ENCODE assay signal across 8 mouse cellular contexts in genomic region chr4:155759862-155760612, GRCm38 (mm10). TPM values are rescaled to one million over a fixed set of nuclear protein-coding genes. Genes with fewer than 3 reads are reported as not detected.
DNase-seq lines count a peak whose midpoint lies in the region; ATAC-seq and TF ChIP-seq lines count a peak whose summit lies in the region.

No protein-coding gene starts in this region.

- no peaks in the 10 kb centered on the region for H3K27me3 ChIP-seq in heart, embryonic 13.5 days (replicated peaks)
- no peaks in the 10 kb centered on the region for H3K27me3 ChIP-seq in forebrain, postnatal 0 days (ENCODE audit: insufficient read depth, low read length)
- no peaks in the 10 kb centered on the region for H3K27me3 ChIP-seq in limb, embryonic 10.5 days (ENCODE audit: low read depth, poor library complexity, severe bottlenecking)
- H3K27me3 ChIP-seq in midbrain, embryonic 15.5 days (replicated peaks) = no peaks in the 10 kb centered on the region

- H3K4me1 ChIP-seq in heart, embryonic 13.5 days = peaks cover 47% of the 10 kb centered on the region
- H3K4me1 ChIP-seq in forebrain, postnatal 0 days (ENCODE audit: insufficient read depth) = peaks cover 14% of the 10 kb centered on the region
- peaks cover 32% of the 10 kb centered on the region for H3K4me1 ChIP-seq in limb, embryonic 10.5 days
- H3K4me1 ChIP-seq in midbrain, embryonic 15.5 days = peaks cover 30% of the 10 kb centered on the region

- peak overlapping the region; percentile 92 for H3K9ac ChIP-seq in heart, embryonic 13.5 days
- peak overlapping the region; percentile 76 for H3K9ac ChIP-seq in forebrain, postnatal 0 days
- H3K9ac ChIP-seq in midbrain, embryonic 15.5 days = peak overlapping the region; percentile 84

- no peak for DNase-seq in heart, postnatal 14 days
- peak; percentile 82 for DNase-seq in MN1 (ENCODE audit: low spot score)
- no peak for DNase-seq in forebrain, postnatal 0 days
- no peak for DNase-seq in limb, embryonic 10.5 days (ENCODE audit: low spot score)
- no peak for DNase-seq in left cerebral cortex, postnatal 36 days (ENCODE audit: low spot score in 2 of 2)
- no peak for DNase-seq in urinary bladder, postnatal 36 days (ENCODE audit: low spot score in 2 of 2)

- H3K27ac ChIP-seq in heart, embryonic 13.5 days (replicated peaks) = peak overlapping the region; percentile 80
- H3K27ac ChIP-seq in forebrain, postnatal 0 days (ENCODE audit: low read depth, low read length) = no peak overlapping the region
- H3K27ac ChIP-seq in limb, embryonic 10.5 days = peak overlapping the region; percentile 83
- H3K27ac ChIP-seq in midbrain, embryonic 15.5 days = no peak overlapping the region

- peak overlapping the region; percentile 92 for H3K4me3 ChIP-seq in heart, embryonic 13.5 days
- H3K4me3 ChIP-seq in forebrain, postnatal 0 days (ENCODE audit: low read depth, low read length) = peak overlapping the region; percentile 76
- H3K4me3 ChIP-seq in limb, embryonic 10.5 days = peak overlapping the region; percentile 85
- peak overlapping the region; percentile 96 for H3K4me3 ChIP-seq in midbrain, embryonic 15.5 days

- peak overlapping the region; percentile 99 for H3K4me2 ChIP-seq in heart, embryonic 13.5 days
- H3K4me2 ChIP-seq in forebrain, postnatal 0 days (ENCODE audit: low read depth) = peak overlapping the region; percentile 97
- peak overlapping the region; percentile 99 for H3K4me2 ChIP-seq in midbrain, embryonic 15.5 days

- no peak for ATAC-seq in heart, embryonic 13.5 days (ENCODE audit: extremely low read depth, insufficient number of reproducible peaks, low FRiP score, low TSS enrichment)
- ATAC-seq in forebrain, postnatal 0 days = 0 out of 2 replicates have a peak, but pooled peaks have one; percentile 24
- no peak; the same call in none of the 2 replicates for ATAC-seq in midbrain, embryonic 15.5 days (replicated peaks)

- peak; percentile 39; the same call in 1 of the 2 replicates for TF ChIP-seq CTCF in forebrain, postnatal 0 days (IDR thresholded peaks at IDR 0.05; ENCODE audit: low read depth)

- no peaks in the 10 kb centered on the region for H3K9me3 ChIP-seq in heart, embryonic 13.5 days
- H3K9me3 ChIP-seq in forebrain, postnatal 0 days (ENCODE audit: low read length) = no peaks in the 10 kb centered on the region
- no peaks in the 10 kb centered on the region for H3K9me3 ChIP-seq in limb, embryonic 10.5 days (replicated peaks)
- no peaks in the 10 kb centered on the region for H3K9me3 ChIP-seq in midbrain, embryonic 15.5 days

- H3K36me3 ChIP-seq in heart, embryonic 13.5 days = peaks cover 26% of the 10 kb centered on the region
- peaks cover 13% of the 10 kb centered on the region for H3K36me3 ChIP-seq in forebrain, postnatal 0 days (ENCODE audit: insufficient read depth)
- peaks cover 36% of the 10 kb centered on the region for H3K36me3 ChIP-seq in limb, embryonic 10.5 days
- peaks cover 13% of the 10 kb centered on the region; the same call in 1 of the 2 replicates for H3K36me3 ChIP-seq in midbrain, embryonic 15.5 days (replicated peaks)

- WGBS in heart, embryonic 13.5 days = 3% methylated on average over 10 of the region's 10 CpGs
- WGBS in forebrain, postnatal 0 days = 2% methylated on average over 10 of the region's 10 CpGs
- 7% methylated on average over 10 of the region's 10 CpGs for WGBS in limb, embryonic 10.5 days
- 4% methylated on average over 10 of the region's 10 CpGs for WGBS in midbrain, embryonic 15.5 days

- intact Hi-C loops in heart, postnatal 14 days (cut with DNase I) = no loop called here
- intact Hi-C loops in left cerebral cortex, postnatal 36 days (cut with DNase I) = loop anchor here (5.0 kb wide), 1 partner anchor 93 kb away; the partner anchor contains the start of gene Mib2

RNA-seq across cellular contexts. Expression of gene Atad3a, which starts 0.9 kb away (rescaled TPM):
- polyA plus RNA-seq in heart, embryonic 13.5 days (2015; fragmentation: Nextera tagmentation; extraction: Ambion mirVana) = 87.7 and 93.2 TPM in 2 replicates
- total RNA-seq in heart, postnatal 14 days (2021) = 10 to 100 TPM; 54.3 to 59.2 TPM
- 72.3 and 79.2 TPM in 2 replicates for total RNA-seq in forebrain, postnatal 0 days (2014; rRNA removed)
- 61.3 and 68.6 TPM in 2 replicates for polyA plus RNA-seq in forebrain, postnatal 0 days (2015; fragmentation: Nextera tagmentation; extraction: Ambion mirVana)
- polyA plus RNA-seq in limb, embryonic 10.5 days (2016; fragmentation: Nextera tagmentation; extraction: Ambion mirVana) = 138 and 161 TPM in 2 replicates
- polyA plus RNA-seq in midbrain, embryonic 15.5 days (2015; fragmentation: Nextera tagmentation; extraction: Ambion mirVana) = 93.4 and 99.2 TPM in 2 replicates
- 10 to 100 TPM; 37.5 to 48.3 TPM for total RNA-seq in left cerebral cortex, postnatal 36 days (2021)

RNA-seq across cellular contexts. Expression of gene Vwa1, which starts 14.5 kb away (rescaled TPM):
- polyA plus RNA-seq in heart, embryonic 13.5 days (2015; fragmentation: Nextera tagmentation; extraction: Ambion mirVana) = 3.5 and 3.7 TPM in 2 replicates
- total RNA-seq in heart, postnatal 14 days (2021) = 10 to 100 TPM in 1 of 2 experiments, 1 to 10 TPM in 1; 9.2 to 12.6 TPM
- total RNA-seq in forebrain, postnatal 0 days (2014; rRNA removed) = 27.9 and 29.6 TPM in 2 replicates
- polyA plus RNA-seq in forebrain, postnatal 0 days (2015; fragmentation: Nextera tagmentation; extraction: Ambion mirVana) = 22.9 and 24.8 TPM in 2 replicates
- polyA plus RNA-seq in limb, embryonic 10.5 days (2016; fragmentation: Nextera tagmentation; extraction: Ambion mirVana) = 4.7 and 6.6 TPM in 2 replicates
- polyA plus RNA-seq in midbrain, embryonic 15.5 days (2015; fragmentation: Nextera tagmentation; extraction: Ambion mirVana) = 31.5 and 33.5 TPM in 2 replicates
- 10 to 100 TPM; 13.1 to 13.4 TPM for total RNA-seq in left cerebral cortex, postnatal 36 days (2021)

RNA-seq across cellular contexts. Expression of gene Tmem240, which starts 25.4 kb away (rescaled TPM):
- polyA plus RNA-seq in heart, embryonic 13.5 days (2015; fragmentation: Nextera tagmentation; extraction: Ambion mirVana) = 0.46 and 0.51 TPM in 2 replicates
- total RNA-seq in heart, postnatal 14 days (2021) = under 1 TPM; 0.38 to 0.44 TPM
- 43.4 and 55.2 TPM in 2 replicates for total RNA-seq in forebrain, postnatal 0 days (2014; rRNA removed)
- polyA plus RNA-seq in forebrain, postnatal 0 days (2015; fragmentation: Nextera tagmentation; extraction: Ambion mirVana) = 19.1 and 23.8 TPM in 2 replicates
- 0.58 and 0.79 TPM in 2 replicates for polyA plus RNA-seq in limb, embryonic 10.5 days (2016; fragmentation: Nextera tagmentation; extraction: Ambion mirVana)
- 24.8 and 24.9 TPM in 2 replicates for polyA plus RNA-seq in midbrain, embryonic 15.5 days (2015; fragmentation: Nextera tagmentation; extraction: Ambion mirVana)
- 10 to 100 TPM; 55.5 to 62.2 TPM for total RNA-seq in left cerebral cortex, postnatal 36 days (2021)

RNA-seq across cellular contexts. Expression of gene Tmem88b, which starts 25.6 kb away (rescaled TPM):
- polyA plus RNA-seq in heart, embryonic 13.5 days (2015; fragmentation: Nextera tagmentation; extraction: Ambion mirVana) = 4.2 and 5.3 TPM in 2 replicates
- 1 to 10 TPM; 1.2 TPM for total RNA-seq in heart, postnatal 14 days (2021)
- 0.14 and 0.38 TPM in 2 replicates for total RNA-seq in forebrain, postnatal 0 days (2014; rRNA removed)
- polyA plus RNA-seq in forebrain, postnatal 0 days (2015; fragmentation: Nextera tagmentation; extraction: Ambion mirVana) = 0.24 and 0.38 TPM in 2 replicates
- 0.30 and 0.33 TPM in 2 replicates for polyA plus RNA-seq in limb, embryonic 10.5 days (2016; fragmentation: Nextera tagmentation; extraction: Ambion mirVana)
- polyA plus RNA-seq in midbrain, embryonic 15.5 days (2015; fragmentation: Nextera tagmentation; extraction: Ambion mirVana) = 0.93 and 1.2 TPM in 2 replicates
- total RNA-seq in left cerebral cortex, postnatal 36 days (2021) = 10 to 100 TPM; 18.3 to 30.0 TPM

RNA-seq across cellular contexts. Expression of gene Ankrd65, which starts 30.2 kb away (rescaled TPM):
- not detected in 2 replicates for polyA plus RNA-seq in heart, embryonic 13.5 days (2015; fragmentation: Nextera tagmentation; extraction: Ambion mirVana)
- not detected for total RNA-seq in heart, postnatal 14 days (2021)
- total RNA-seq in forebrain, postnatal 0 days (2014; rRNA removed) = not detected in 2 replicates
- not detected in 2 replicates for polyA plus RNA-seq in forebrain, postnatal 0 days (2015; fragmentation: Nextera tagmentation; extraction: Ambion mirVana)
- polyA plus RNA-seq in limb, embryonic 10.5 days (2016; fragmentation: Nextera tagmentation; extraction: Ambion mirVana) = 0.18 TPM in 1 of 2 replicates, not detected in the other
- not detected in 2 replicates for polyA plus RNA-seq in midbrain, embryonic 15.5 days (2015; fragmentation: Nextera tagmentation; extraction: Ambion mirVana)
- not detected for total RNA-seq in left cerebral cortex, postnatal 36 days (2021)

Comparison
In these comparisons a context has a peak if more than half of its experiments do, and no peak if none do; other contexts are left out.
1. H3K27ac ChIP-seq: peak in heart, embryonic 13.5 days (single experiment) and limb, embryonic 10.5 days (single experiment); none in forebrain, postnatal 0 days (single experiment) and midbrain, embryonic 15.5 days (single experiment).
2. RNA of gene Tmem240, which starts 25.4 kb away (polyA plus RNA-seq): 24.8 to 24.9 TPM in midbrain, embryonic 15.5 days and 19.1 to 23.8 TPM in forebrain, postnatal 0 days; 0.58 to 0.79 TPM in limb, embryonic 10.5 days and 0.46 to 0.51 TPM in heart, embryonic 13.5 days; every median in the first group is over 10 times any median in the second.
3. Peak in every context shown above with its lines, with median percentiles within 50 percentile points of each other: H3K4me2 ChIP-seq, H3K4me3 ChIP-seq and H3K9ac ChIP-seq.